Mouse (Mus musculus) adrenal gland, adult 8-10 months (tissue): ENCODE data around the gene Zfp770. TPM values are rescaled to one million over a fixed set of nuclear protein-coding genes. Genes with fewer than 3 reads are reported as not detected.

Experiments
- DNase-seq: peaks from one replicate; pipeline ENCODE4 v3.0.0; 2022
- microRNA-seq, 2 experiments: library from miRNA; unstranded; fragments of <30 nt; microRNA quantifications; one replicate each; pipeline ENCODE4 v1.2.0; 2022
- total RNA-seq, 4 experiments: library from RNA; stranded (reverse); gene quantifications; 2 replicates each; pipeline ENCODE4 v1.2.4; 2022

Gene Zfp770
- total RNA-seq, 4 experiments from 2014 or later = 8.7 to 13.9 (median 12.9) TPM

- DNase-seq = no peak
Observed at GRCm38 (mm10) chr2:114143842-114144241, 57.4 kb downstream of the Zfp770 start.

Small RNAs within 50 kb of the gene (microRNA-seq; reads per million reads assigned to microRNA genes)
- gene Mir7002 = 0.17 to 0.18 reads per million in 2 experiments

Other genes with a start within 250 kb of the Zfp770 start
- gene Gjd2, start 187.8 kb downstream of the Zfp770 start, total RNA-seq = 1 to 10 TPM; 4.4 to 6.1 (median 5.5) TPM
- gene Actc1, start 147.9 kb downstream of the Zfp770 start, total RNA-seq = not detected
- gene Aqr, start 14.4 kb downstream of the Zfp770 start, total RNA-seq = 10 to 100 TPM; 34.1 to 43.1 (median 42.8) TPM